Mouse (Mus musculus) neural tube, embryonic 11.5 days (tissue): ENCODE measurements around the gene Stom. TPM values are rescaled to one million over a fixed set of nuclear protein-coding genes. Genes with fewer than 3 reads are reported as not detected.
A peak's percentile ranks its signal among the peaks of the same experiment; 100 is the strongest.

Experiments used
- ATAC-seq: fragments of 200-750 bp; cut with Nextera tagmentation; 2 replicates; pipeline ENCODE4 v1.8.0; 2017; ENCODE audit warnings: moderate number of reproducible peaks, mild to moderate bottlenecking, moderate TSS enrichment, moderate library complexity; ENCODE audit not compliant: insufficient read depth, low FRiP score, low TSS enrichment
- DNase-seq: peaks from one replicate; pipeline ENCODE4 v3.0.0-alpha.2; 2015; ENCODE audit warnings: low spot score
- H3K27ac ChIP-seq: fragments of 300-500 bp; sonication (generic); 2 replicates; pipeline ENCODE4 v1.5.1; 2014; ENCODE audit warnings: low read depth, mild to moderate bottlenecking, low read length
- H3K27me3 ChIP-seq: fragments of 300-500 bp; sonication (generic); 2 replicates; pipeline ENCODE4 v1.6.1; 2014; ENCODE audit warnings: mild to moderate bottlenecking, low read length, mixed read lengths; ENCODE audit not compliant: control insufficient read depth, insufficient read depth
- H3K36me3 ChIP-seq: fragments of 300-500 bp; sonication (generic); 2 replicates; pipeline ENCODE4 v1.6.1; 2014; ENCODE audit warnings: mild to moderate bottlenecking, low read length, moderate library complexity, mixed read lengths; ENCODE audit not compliant: control insufficient read depth, insufficient read depth
- H3K4me1 ChIP-seq: fragments of 300-500 bp; sonication (generic); 2 replicates; pipeline ENCODE4 v1.6.1; 2014; ENCODE audit warnings: low read length, mixed read lengths; ENCODE audit not compliant: control insufficient read depth, insufficient read depth
- H3K4me2 ChIP-seq: fragments of 300-500 bp; sonication (generic); 2 replicates; pipeline ENCODE4 v1.6.1; 2014; ENCODE audit warnings: low read depth, mild to moderate bottlenecking, moderate library complexity
- H3K4me3 ChIP-seq: fragments of 300-500 bp; sonication (generic); 2 replicates; pipeline ENCODE4 v1.5.1; 2014; ENCODE audit warnings: low read depth, low read length
- H3K9ac ChIP-seq: fragments of 300-500 bp; sonication (generic); 2 replicates; pipeline ENCODE4 v1.6.1; 2014; ENCODE audit warnings: mild to moderate bottlenecking, low read length
- H3K9me3 ChIP-seq: fragments of 300-500 bp; sonication (generic); 2 replicates; pipeline ENCODE4 v1.6.1; 2016; ENCODE audit warnings: low read length; ENCODE audit not compliant: control insufficient read depth
- WGBS: fragments of 180-500 bp; shearing (Covaris S2); extraction: QIAGEN DNeasy Blood & Tissue Kit; methylation state at CpG from one replicate; pipeline ENCODE4 v1.1.7; 2014; 5-methylcytosine and 5-hydroxymethylcytosine counted together
- polyA plus RNA-seq: library from polyadenylated mRNA; unstranded; fragments of >200 nt; fragmentation: Nextera tagmentation; extraction: Ambion mirVana; gene quantifications from 2 replicates; pipeline ENCODE4 v1.2.1, GENCODE M21; 2014

The Stom gene
- polyA plus RNA-seq, 1 experiment from 2014 or later, result 15.5 TPM

GRCm38 (mm10) chr2:35308166-35308565, 28.6 kb downstream of the Stom start:
- Histone ChIP-seq H3K27ac (no peak overlapping the region), H3K9me3 (no peaks in the 10 kb centered on the region), H3K36me3 (no peaks in the 10 kb centered on the region), H3K4me3 (no peak overlapping the region), H3K4me1 (no peaks in the 10 kb centered on the region), H3K27me3 (no peaks in the 10 kb centered on the region), H3K4me2 (no peak overlapping the region), H3K9ac (no peak overlapping the region)
- WGBS, result 69% methylated on average over 1 of the region's 1 CpGs
- ATAC-seq, result no peak
- DNase-seq, result no peak

GRCm38 (mm10) chr2:35302049-35302885, 34.5 kb downstream of the Stom start:
- Histone ChIP-seq H3K9me3 (no peaks in the 10 kb centered on the region), H3K4me3 (no peak overlapping the region), H3K9ac (no peak overlapping the region), H3K36me3 (no peaks in the 10 kb centered on the region), H3K27ac (no peak overlapping the region), H3K4me2 (no peak overlapping the region), H3K27me3 (no peaks in the 10 kb centered on the region), H3K4me1 (no peaks in the 10 kb centered on the region)
- ATAC-seq, result no peak
- DNase-seq, result no peak
- 84% methylated on average over 13 of the region's 13 CpGs for WGBS

- 89% methylated on average over 2 of the region's 2 CpGs for WGBS
- ATAC-seq, result no peak
- H3K36me3 ChIP-seq, result no peaks in the 10 kb centered on the region
- no peaks in the 10 kb centered on the region for H3K27me3 ChIP-seq
- H3K4me1 ChIP-seq, result no peaks in the 10 kb centered on the region
- DNase-seq, result no peak
- no peak overlapping the region for H3K4me3 ChIP-seq
- H3K4me2 ChIP-seq, result no peak overlapping the region
- H3K9ac ChIP-seq, result no peak overlapping the region
- no peaks in the 10 kb centered on the region for H3K9me3 ChIP-seq
- no peak overlapping the region for H3K27ac ChIP-seq
Measured at GRCm38 (mm10) chr2:35299437-35299836, 37.3 kb downstream of the Stom start.

- 31% methylated on average over 15 of the region's 15 CpGs for WGBS
- Histone ChIP-seq H3K4me1 (no peaks in the 10 kb centered on the region), H3K27ac (no peak overlapping the region), H3K36me3 (no peaks in the 10 kb centered on the region), H3K9ac (no peak overlapping the region), H3K4me3 (no peak overlapping the region), H3K27me3 (no peaks in the 10 kb centered on the region), H3K4me2 (no peak overlapping the region), H3K9me3 (no peaks in the 10 kb centered on the region)
- ATAC-seq, result peak; percentile 72
- peak; percentile 83 for DNase-seq
Measured at GRCm38 (mm10) chr2:35297703-35298332, 39.0 kb downstream of the Stom start.

GRCm38 (mm10) chr2:35293291-35293690, 43.5 kb downstream of the Stom start:
- no peak for ATAC-seq
- H3K9ac ChIP-seq, result no peak overlapping the region
- no peak overlapping the region for H3K4me3 ChIP-seq
- DNase-seq, result no peak
- no peak overlapping the region for H3K27ac ChIP-seq
- H3K4me1 ChIP-seq, result no peaks in the 10 kb centered on the region
- no peaks in the 10 kb centered on the region for H3K9me3 ChIP-seq
- H3K27me3 ChIP-seq, result no peaks in the 10 kb centered on the region
- WGBS, result 93% methylated on average over 8 of the region's 8 CpGs
- no peaks in the 10 kb centered on the region for H3K36me3 ChIP-seq
- no peak overlapping the region for H3K4me2 ChIP-seq

GRCm38 (mm10) chr2:35292700-35293099, 44.1 kb downstream of the Stom start:
- Histone ChIP-seq H3K27ac (no peak overlapping the region), H3K4me1 (no peaks in the 10 kb centered on the region), H3K4me2 (no peak overlapping the region), H3K36me3 (no peaks in the 10 kb centered on the region), H3K9me3 (no peaks in the 10 kb centered on the region), H3K4me3 (no peak overlapping the region), H3K9ac (no peak overlapping the region), H3K27me3 (no peaks in the 10 kb centered on the region)
- no peak for ATAC-seq
- 55% methylated on average over 3 of the region's 3 CpGs for WGBS
- no peak for DNase-seq

- Histone ChIP-seq H3K27me3 (no peaks in the 10 kb centered on the region), H3K4me2 (no peak overlapping the region), H3K4me1 (no peaks in the 10 kb centered on the region), H3K27ac (no peak overlapping the region), H3K9me3 (no peaks in the 10 kb centered on the region), H3K36me3 (no peaks in the 10 kb centered on the region), H3K9ac (no peak overlapping the region), H3K4me3 (no peak overlapping the region)
- DNase-seq, result peak; percentile 54
- ATAC-seq, result no peak
- WGBS, result 27% methylated on average over 3 of the region's 3 CpGs
Measured at GRCm38 (mm10) chr2:35291856-35292255, 44.9 kb downstream of the Stom start.

GRCm38 (mm10) chr2:35288758-35289635, 47.8 kb downstream of the Stom start:
- WGBS, result 42% methylated on average over 13 of the region's 13 CpGs
- no peak overlapping the region for H3K4me3 ChIP-seq
- peaks cover 2% of the 10 kb centered on the region; the same call in 1 of the 2 replicates for H3K27me3 ChIP-seq
- no peaks in the 10 kb centered on the region for H3K36me3 ChIP-seq
- no peaks in the 10 kb centered on the region for H3K4me1 ChIP-seq
- no peak overlapping the region for H3K9ac ChIP-seq
- ATAC-seq, result peak; percentile 38; the same call in 1 of the 2 replicates
- H3K27ac ChIP-seq, result no peak overlapping the region
- H3K4me2 ChIP-seq, result no peak overlapping the region
- peak; percentile 81 for DNase-seq
- no peaks in the 10 kb centered on the region for H3K9me3 ChIP-seq
